Mouse (Mus musculus): ENCODE results near the gene AI481877. TPM values are rescaled to one million over a fixed set of nuclear protein-coding genes. Genes with fewer than 3 reads are reported as not detected.

Gene AI481877
- polyA plus RNA-seq (2017; shearing (Covaris generic)), result not detected

DNA sequence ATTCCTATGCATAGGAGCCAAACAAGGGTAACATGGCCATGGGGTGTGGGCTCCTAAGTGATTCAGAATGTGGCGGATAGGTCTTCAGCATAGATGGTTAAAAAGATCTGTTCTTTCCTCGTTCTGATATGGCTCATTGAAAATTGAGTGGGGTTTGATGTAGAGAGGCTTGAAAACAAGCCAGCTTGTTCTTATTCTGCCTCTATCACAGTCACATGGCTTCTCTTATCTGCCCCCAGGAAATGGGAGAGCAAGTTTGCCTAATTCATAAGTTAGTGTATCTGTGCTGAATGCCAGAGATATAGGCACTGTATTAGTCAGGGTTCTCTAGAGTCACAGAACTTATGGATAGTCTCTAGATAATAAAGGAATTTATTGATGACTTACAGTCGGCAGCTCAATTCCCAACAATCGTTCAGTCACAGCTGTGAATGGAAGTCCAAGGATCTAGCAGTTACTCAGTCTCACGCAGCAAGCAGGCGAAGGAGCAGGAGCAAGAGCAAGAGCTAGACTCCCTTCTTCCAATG is at the start of gene AI481877:
AI481877 (minus strand) TSS at position 477 of the 527 bp plus-strand sequence.

GRCm38 (mm10) chr4:59034918-59035785 is 103.6 kb downstream of the AI481877 start, which contains the start of gene Gng10:
Gng10 (plus strand) TSS chr4:59035088.

GRCm38 (mm10) chr4:59002948-59003805 is 135.6 kb downstream of the AI481877 start, which contains the start of gene Gm20503:
Gm20503 (plus strand) TSS chr4:59003210.

DNA sequence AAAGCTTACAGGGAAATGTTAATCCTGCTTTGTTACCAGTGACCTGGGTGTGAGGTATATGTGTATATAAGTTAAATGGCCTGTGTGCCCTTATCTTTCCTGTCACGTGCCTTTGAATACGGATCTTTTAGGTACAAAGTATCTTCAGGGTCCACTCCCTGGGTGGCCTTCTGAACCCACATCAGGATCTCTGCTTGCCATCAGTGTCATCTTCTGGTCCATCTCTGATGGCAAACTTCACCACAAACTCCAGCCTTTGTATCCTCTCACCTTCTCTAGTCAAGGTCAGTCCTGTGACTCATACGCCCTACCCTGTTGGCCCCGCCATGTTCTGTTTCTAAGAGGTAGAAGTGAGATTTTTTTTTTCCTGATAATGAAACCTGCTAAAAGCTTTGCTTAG is 144.0 kb downstream of the AI481877 start, which contains the start of gene Dnajc25:
Dnajc25 (plus strand) TSS at position 301 of the 400 bp plus-strand sequence.

Other genes with a start within 250 kb of the AI481877 start
- 36.8 TPM for gene Ecpas, start 226.2 kb downstream of the AI481877 start, polyA plus RNA-seq (2017; shearing (Covaris generic))
- not detected for gene Zkscan16, start 195.4 kb downstream of the AI481877 start, polyA plus RNA-seq (2017; shearing (Covaris generic))
- gene Ptgr1, start 151.9 kb downstream of the AI481877 start, polyA plus RNA-seq (2017; shearing (Covaris generic)), result 0.39 TPM
- 0.38 TPM for gene Dnajc25, start 143.9 kb downstream of the AI481877 start, polyA plus RNA-seq (2017; shearing (Covaris generic))
- gene Gm20503, start 135.8 kb downstream of the AI481877 start, polyA plus RNA-seq (2017; shearing (Covaris generic)), result not detected
- 143 TPM for gene Gng10, start 103.9 kb downstream of the AI481877 start, polyA plus RNA-seq (2017; shearing (Covaris generic))
- 14.6 TPM for gene Ugcg, start 50.3 kb upstream of the AI481877 start, polyA plus RNA-seq (2017; shearing (Covaris generic))

Data from activated CD4-positive, CD25-positive, alpha-beta regulatory T cell, adult 9 weeks (primary cell).